Mouse (Mus musculus): ENCODE data around the gene Mblac1. TPM values are rescaled to one million over a fixed set of nuclear protein-coding genes. Genes with fewer than 3 reads are reported as not detected.

Mblac1 gene
- 7.2 and 7.5 TPM in 2 replicates for polyA plus RNA-seq (2012; rRNA removed)

GRCm38 (mm10) chr5:138193771-138194727 lies at the start of gene Mblac1:
TSS of gene Mblac1 (plus strand) at chr5:138194314.
- DNase-seq (ENCODE audit: extremely low spot score in 1 of 2, low spot score in 1 of 2): peak; percentile 60 to 92

- no peak for DNase-seq (ENCODE audit: extremely low spot score in 1 of 2, low spot score in 1 of 2)
Measured at GRCm38 (mm10) chr5:138154390-138154789, 39.7 kb upstream of the Mblac1 start.

GRCm38 (mm10) chr5:138155443-138155976 lies 38.6 kb upstream of the Mblac1 start, which contains the start of gene Zfp113:
TSS of gene Zfp113 (minus strand) at chr5:138155744.
- DNase-seq (ENCODE audit: extremely low spot score in 1 of 2, low spot score in 1 of 2): peak; percentile 93 to 97

- no peak for DNase-seq (ENCODE audit: extremely low spot score in 1 of 2, low spot score in 1 of 2)
Measured at GRCm38 (mm10) chr5:138160224-138160762, 33.8 kb upstream of the Mblac1 start.

GRCm38 (mm10) chr5:138160842-138161665 lies 33.1 kb upstream of the Mblac1 start, which contains the start of gene Cops6:
TSS of gene Cops6 (plus strand) at chr5:138161071.
- peak; percentile 88 to 97 for DNase-seq (ENCODE audit: extremely low spot score in 1 of 2, low spot score in 1 of 2)

GRCm38 (mm10) chr5:138163046-138163445 lies 31.1 kb upstream of the Mblac1 start:
- no peak for DNase-seq (ENCODE audit: extremely low spot score in 1 of 2, low spot score in 1 of 2)

- no peak for DNase-seq (ENCODE audit: extremely low spot score in 1 of 2, low spot score in 1 of 2)
Measured at GRCm38 (mm10) chr5:138163610-138164009, 30.5 kb upstream of the Mblac1 start.

GRCm38 (mm10) chr5:138165594-138165993 lies 28.5 kb upstream of the Mblac1 start:
- no peak for DNase-seq (ENCODE audit: extremely low spot score in 1 of 2, low spot score in 1 of 2)

- peak; percentile 86 to 97 for DNase-seq (ENCODE audit: extremely low spot score in 1 of 2, low spot score in 1 of 2)
Measured at GRCm38 (mm10) chr5:138170936-138171561, 23.1 kb upstream of the Mblac1 start.

GRCm38 (mm10) chr5:138171695-138172491 lies 22.2 kb upstream of the Mblac1 start, which contains the start of the genes Ap4m1 and Mcm7:
TSS of gene Ap4m1 (plus strand) at chr5:138172002.
TSS of gene Mcm7 (minus strand) at chr5:138172422.
- peak; percentile 97 to 99 for DNase-seq (ENCODE audit: extremely low spot score in 1 of 2, low spot score in 1 of 2)

GRCm38 (mm10) chr5:138173217-138173616 lies 20.9 kb upstream of the Mblac1 start:
- DNase-seq (ENCODE audit: extremely low spot score in 1 of 2, low spot score in 1 of 2): no peak

- peak; percentile 58 to 90 for DNase-seq (ENCODE audit: extremely low spot score in 1 of 2, low spot score in 1 of 2)
Measured at GRCm38 (mm10) chr5:138186950-138187638, 7.0 kb upstream of the Mblac1 start, which contains the start of the genes Taf6 and Cnpy4. TSS of gene Taf6 (minus strand) at chr5:138187451. TSS of gene Cnpy4 (plus strand) at chr5:138187485.

GRCm38 (mm10) chr5:138187661-138188306 lies 6.3 kb upstream of the Mblac1 start:
- DNase-seq (ENCODE audit: extremely low spot score in 1 of 2, low spot score in 1 of 2): peak; percentile 83 to 89

- no peak for DNase-seq (ENCODE audit: extremely low spot score in 1 of 2, low spot score in 1 of 2)
Measured at GRCm38 (mm10) chr5:138194755-138195345, 736 bp downstream of the Mblac1 start.

- no peak for DNase-seq (ENCODE audit: extremely low spot score in 1 of 2, low spot score in 1 of 2)
Measured at GRCm38 (mm10) chr5:138195463-138195862, 1.3 kb downstream of the Mblac1 start.

- DNase-seq (ENCODE audit: extremely low spot score in 1 of 2, low spot score in 1 of 2): no peak
Measured at GRCm38 (mm10) chr5:138199576-138199975, 5.5 kb downstream of the Mblac1 start.

GRCm38 (mm10) chr5:138202086-138202485 lies 8.0 kb downstream of the Mblac1 start:
- no peak for DNase-seq (ENCODE audit: extremely low spot score in 1 of 2, low spot score in 1 of 2)

Measured in frontal cortex, adult 2 months (tissue).